Mouse (Mus musculus): ENCODE measurements around the gene Arhgap45. TPM values are rescaled to one million over a fixed set of nuclear protein-coding genes. Genes with fewer than 3 reads are reported as not detected.
"Not testable (repeated sequence)": the region's sequence is repeated elsewhere in the genome, so short reads cannot be mapped to it uniquely, and the experiment has no call there.

The Arhgap45 gene
- polyA plus RNA-seq, 1 experiment from 2014 or later: 11.2 TPM

- no peak overlapping the region for H3K27ac ChIP-seq (ENCODE audit: low read depth)
- TF ChIP-seq CTCF (IDR thresholded peaks at IDR 0.05; ENCODE audit: low read depth): no peak
- H3K4me3 ChIP-seq (ENCODE audit: low read depth, low read length): no peak overlapping the region
- H3K9me3 ChIP-seq (ENCODE audit: low read depth, low read length): no peaks in the 10 kb centered on the region
- H3K4me2 ChIP-seq: no peak overlapping the region
- H3K9ac ChIP-seq: no peak overlapping the region
- DNase-seq: no peak
- 54% methylated on average over 4 of the region's 4 CpGs for WGBS
- 0 out of 2 replicates have a peak, but pooled peaks cover 3% of the 10 kb centered on the region for H3K4me1 ChIP-seq (ENCODE audit: insufficient read depth)
- no peaks in the 10 kb centered on the region for H3K27me3 ChIP-seq (ENCODE audit: insufficient read depth, low read length)
- ATAC-seq (ENCODE audit: insufficient read depth): no peak
- no peaks in the 10 kb centered on the region for H3K36me3 ChIP-seq (ENCODE audit: insufficient read depth)
Measured at GRCm38 (mm10) chr10:80044087-80044486, 27.6 kb downstream of the Arhgap45 start.

- not testable (repeated sequence) for H3K27me3 ChIP-seq (ENCODE audit: insufficient read depth, low read length); H3K4me3 ChIP-seq (ENCODE audit: low read depth, low read length); H3K9me3 ChIP-seq (ENCODE audit: low read depth, low read length); DNase-seq; H3K9ac ChIP-seq; H3K36me3 ChIP-seq (ENCODE audit: insufficient read depth); ATAC-seq (ENCODE audit: insufficient read depth); H3K4me1 ChIP-seq (ENCODE audit: insufficient read depth); H3K4me2 ChIP-seq; H3K27ac ChIP-seq (ENCODE audit: low read depth)
- 74% methylated on average over 2 of the region's 4 CpGs for WGBS
Measured at GRCm38 (mm10) chr10:80045364-80045763, 28.9 kb downstream of the Arhgap45 start.

GRCm38 (mm10) chr10:80045766-80046165 lies 29.3 kb downstream of the Arhgap45 start:
- no peak overlapping the region for H3K4me2 ChIP-seq
- no peak overlapping the region for H3K9ac ChIP-seq
- DNase-seq: no peak
- TF ChIP-seq CTCF (IDR thresholded peaks at IDR 0.05; ENCODE audit: low read depth): no peak
- ATAC-seq (ENCODE audit: insufficient read depth): no peak
- H3K4me3 ChIP-seq (ENCODE audit: low read depth, low read length): no peak overlapping the region
- WGBS: 74% methylated on average over 5 of the region's 5 CpGs
- H3K4me1 ChIP-seq (ENCODE audit: insufficient read depth): 0 out of 2 replicates have a peak, but pooled peaks cover 3% of the 10 kb centered on the region
- H3K27me3 ChIP-seq (ENCODE audit: insufficient read depth, low read length): no peaks in the 10 kb centered on the region
- no peaks in the 10 kb centered on the region for H3K9me3 ChIP-seq (ENCODE audit: low read depth, low read length)
- H3K27ac ChIP-seq (ENCODE audit: low read depth): no peak overlapping the region
- H3K36me3 ChIP-seq (ENCODE audit: insufficient read depth): no peaks in the 10 kb centered on the region

GRCm38 (mm10) chr10:80047041-80047565 lies 30.6 kb downstream of the Arhgap45 start, which contains the start of gene Gpx4:
Gene Gpx4 (plus strand): TSS chr10:80047166.
- H3K36me3 ChIP-seq (ENCODE audit: insufficient read depth): no peaks in the 10 kb centered on the region
- H3K27ac ChIP-seq (ENCODE audit: low read depth): no peak within 1 kb of the TSS
- peaks cover 10% of the 10 kb centered on the region; the same call in 1 of the 2 replicates for H3K4me1 ChIP-seq (ENCODE audit: insufficient read depth)
- ATAC-seq (ENCODE audit: insufficient read depth) (no peak), DNase-seq (no peak)
- no peaks in the 10 kb centered on the region for H3K27me3 ChIP-seq (ENCODE audit: insufficient read depth, low read length)
- TF ChIP-seq CTCF (IDR thresholded peaks at IDR 0.05; ENCODE audit: low read depth): no peak
- no peak within 1 kb of the TSS for H3K4me3 ChIP-seq (ENCODE audit: low read depth, low read length)
- H3K9me3 ChIP-seq (ENCODE audit: low read depth, low read length): no peaks in the 10 kb centered on the region
- WGBS: 64% methylated on average over 9 of the region's 9 CpGs
- H3K4me2 ChIP-seq: no peak within 1 kb of the TSS
- H3K9ac ChIP-seq: peak within 1 kb of the TSS; percentile 3

GRCm38 (mm10) chr10:80048396-80048795 lies 31.9 kb downstream of the Arhgap45 start:
- Histone ChIP-seq H3K4me1 (ENCODE audit: insufficient read depth) (peaks cover 12% of the 10 kb centered on the region), H3K4me2 (no peak overlapping the region), H3K9me3 (ENCODE audit: low read depth, low read length) (no peaks in the 10 kb centered on the region), H3K27me3 (ENCODE audit: insufficient read depth, low read length) (no peaks in the 10 kb centered on the region), H3K4me3 (ENCODE audit: low read depth, low read length) (no peak overlapping the region), H3K9ac (no peak overlapping the region), H3K27ac (ENCODE audit: low read depth) (peak overlapping the region; percentile 50), H3K36me3 (ENCODE audit: insufficient read depth) (no peaks in the 10 kb centered on the region)
- WGBS: 32% methylated on average over 5 of the region's 5 CpGs
- TF ChIP-seq CTCF (IDR thresholded peaks at IDR 0.05; ENCODE audit: low read depth): no peak
- ATAC-seq (ENCODE audit: insufficient read depth) (no peak), DNase-seq (no peak)

GRCm38 (mm10) chr10:80048834-80049233 lies 32.4 kb downstream of the Arhgap45 start:
- Histone ChIP-seq H3K4me1 (ENCODE audit: insufficient read depth) (peaks cover 12% of the 10 kb centered on the region), H3K9me3 (ENCODE audit: low read depth, low read length) (no peaks in the 10 kb centered on the region), H3K4me2 (no peak overlapping the region), H3K36me3 (ENCODE audit: insufficient read depth) (no peaks in the 10 kb centered on the region), H3K4me3 (ENCODE audit: low read depth, low read length) (no peak overlapping the region), H3K9ac (no peak overlapping the region; the same call in 1 of the 2 replicates), H3K27me3 (ENCODE audit: insufficient read depth, low read length) (no peaks in the 10 kb centered on the region), H3K27ac (ENCODE audit: low read depth) (peak overlapping the region; percentile 50; the same call in 1 of the 2 replicates)
- no peak for ATAC-seq (ENCODE audit: insufficient read depth)
- no peak for TF ChIP-seq CTCF (IDR thresholded peaks at IDR 0.05; ENCODE audit: low read depth)
- peak; percentile 47 for DNase-seq
- 42% methylated on average over 3 of the region's 3 CpGs for WGBS

GRCm38 (mm10) chr10:80050244-80050643 lies 33.8 kb downstream of the Arhgap45 start:
- peaks cover 2% of the 10 kb centered on the region for H3K36me3 ChIP-seq (ENCODE audit: insufficient read depth)
- no peak overlapping the region for H3K4me2 ChIP-seq
- no peak overlapping the region for H3K4me3 ChIP-seq (ENCODE audit: low read depth, low read length)
- H3K9ac ChIP-seq: no peak overlapping the region
- no peaks in the 10 kb centered on the region for H3K27me3 ChIP-seq (ENCODE audit: insufficient read depth, low read length)
- H3K27ac ChIP-seq (ENCODE audit: low read depth): no peak overlapping the region
- peaks cover 14% of the 10 kb centered on the region for H3K4me1 ChIP-seq (ENCODE audit: insufficient read depth)
- H3K9me3 ChIP-seq (ENCODE audit: low read depth, low read length): no peaks in the 10 kb centered on the region
- DNase-seq (no peak), ATAC-seq (ENCODE audit: insufficient read depth) (no peak)
- no peak for TF ChIP-seq CTCF (IDR thresholded peaks at IDR 0.05; ENCODE audit: low read depth)
- 37% methylated on average over 6 of the region's 6 CpGs for WGBS
